Mouse (Mus musculus) neural tube, embryonic 10.5 days (tissue): ENCODE measurements around the gene Gm8453.
"Not testable (repeated sequence)": the region's sequence is repeated elsewhere in the genome, so short reads cannot be mapped to it uniquely, and the experiment has no call there.

Experiments used
- DNase-seq: peaks from one replicate; pipeline ENCODE4 v3.0.0-alpha.2; 2017; ENCODE audit warnings: low spot score; ENCODE audit errors: extremely low spot score

The Gm8453 gene

DNA sequence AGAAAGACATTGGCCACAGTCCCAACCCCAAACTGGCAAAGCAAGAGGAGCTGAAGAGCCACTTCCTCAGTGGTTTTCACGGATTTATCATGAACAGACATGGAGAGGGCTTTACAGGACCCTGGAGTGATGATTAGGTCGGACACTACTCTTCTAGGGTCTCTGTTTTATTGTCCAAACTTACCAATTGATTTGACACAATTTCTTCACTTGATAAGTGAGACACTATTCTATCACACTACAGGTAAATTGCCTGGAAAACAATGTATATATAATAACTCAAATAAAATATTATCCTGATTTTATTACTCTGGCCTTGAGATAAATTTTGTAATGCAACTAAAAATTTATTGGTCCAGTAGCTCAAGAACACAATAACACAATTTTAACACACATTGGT lies at the start of gene Gm8453:
TSS of gene Gm8453 (minus strand) at position 101 of the 400 bp plus-strand sequence.
- not testable (repeated sequence) for DNase-seq

DNA sequence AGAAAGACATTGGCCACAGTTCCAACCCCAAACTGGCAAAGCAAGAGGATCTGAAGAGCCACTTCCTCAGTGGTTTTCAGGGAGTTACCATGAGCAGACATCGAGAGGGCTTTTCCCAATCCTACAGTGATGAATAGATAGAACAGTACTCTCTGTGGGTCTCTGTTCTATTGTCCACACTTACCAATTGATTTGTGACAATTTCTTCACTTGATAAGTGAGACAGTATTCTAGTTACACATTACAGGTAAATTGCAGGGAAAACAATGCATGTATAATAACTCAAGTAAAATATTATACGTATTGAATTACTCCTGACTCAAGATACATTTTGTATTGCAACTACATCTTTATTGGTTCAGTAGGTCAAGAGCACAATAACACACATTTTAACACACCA lies 28.1 kb downstream of the Gm8453 start, which contains the start of gene Gm8653:
TSS of gene Gm8653 (minus strand) at position 101 of the 400 bp plus-strand sequence.
- DNase-seq: not testable (repeated sequence)

DNA sequence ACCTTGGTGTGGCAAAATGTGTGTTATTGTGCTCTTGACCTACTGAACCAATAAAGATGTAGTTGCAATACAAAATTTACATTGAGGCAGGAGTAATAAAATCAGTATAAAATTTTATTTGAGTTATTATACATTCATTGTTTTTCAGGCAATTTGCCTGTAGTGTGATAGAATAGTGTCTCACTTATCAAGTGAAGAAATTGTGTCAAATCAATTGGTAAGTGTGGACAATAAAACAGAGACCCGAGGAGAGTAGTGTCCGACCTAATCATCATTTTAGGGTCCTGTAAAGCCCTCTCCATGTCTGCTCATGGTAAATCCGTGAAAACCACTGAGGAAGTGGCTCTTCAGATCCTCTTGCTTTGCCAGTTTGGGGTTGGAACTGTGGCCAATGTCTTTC lies 40.2 kb downstream of the Gm8453 start, which contains the start of gene Vmn1r143:
TSS of gene Vmn1r143 (plus strand) at position 301 of the 400 bp plus-strand sequence.
- DNase-seq: not testable (repeated sequence)
